In the genomic region with DNA sequence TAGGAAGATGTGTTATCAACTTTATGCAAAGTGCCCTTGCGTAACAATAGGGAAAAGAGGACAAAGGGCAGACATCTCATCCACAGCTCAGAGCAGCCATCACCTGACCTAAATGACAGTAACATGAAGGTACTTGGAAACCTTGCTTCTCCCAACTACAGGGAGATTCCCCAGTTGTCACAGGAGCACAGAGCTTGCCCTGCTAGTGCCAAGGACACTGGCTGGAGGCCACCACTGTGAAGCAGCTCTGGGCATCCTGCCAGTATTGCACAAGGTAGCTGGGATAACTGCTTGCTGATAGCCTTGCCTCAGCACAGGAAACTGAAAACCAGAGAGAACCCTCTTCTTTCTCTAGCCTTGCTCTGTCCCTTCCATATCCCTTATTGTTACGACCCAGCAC, we compare ENCODE assay signal across 8 mouse cellular contexts. TPM values are rescaled to one million over a fixed set of nuclear protein-coding genes. Genes with fewer than 3 reads are reported as not detected.
A peak's percentile ranks its signal among the peaks of the same experiment; 100 is the strongest.
DNase-seq lines count a peak whose midpoint lies in the region; ATAC-seq lines count a peak whose summit lies in the region.

No protein-coding gene starts in this region.

- DNase-seq in left cerebral cortex, postnatal 10 days (ENCODE audit: extremely low spot score in 1 of 2, low spot score in 2 of 2), result peak; percentile 47 to 74
- no peak for DNase-seq in left cerebral cortex, adult 11 months (ENCODE audit: low spot score)
- DNase-seq in gastrocnemius, postnatal 36 days, result peak; percentile 58 to 63
- peak; percentile 53 for DNase-seq in kidney, adult 9 months
- DNase-seq in lung, postnatal 10 days, result peak; percentile 91
- DNase-seq in testis, postnatal 14 days (ENCODE audit: low spot score), result peak; percentile 83
- no peak for DNase-seq in T-cell, adult 2 months (ENCODE audit: low spot score)

- intact Hi-C loops in left cerebral cortex, postnatal 10 days (cut with DNase I), result no loop called here
- intact Hi-C loops in gastrocnemius, postnatal 36 days (cut with DNase I), result no loop called here

- ATAC-seq in cerebellum, adult (ENCODE audit: insufficient number of reproducible peaks, low FRiP score, low TSS enrichment), result peak; percentile 83

RNA-seq across cellular contexts. Expression of a gene that starts 31.7 kb away (rescaled TPM):
- total RNA-seq in left cerebral cortex, postnatal 10 days (2021), result 1 to 10 TPM; 1.4 to 2.7 TPM
- total RNA-seq in gastrocnemius, postnatal 36 days (2021), result under 1 TPM; 0.31 to 0.35 TPM

Comparison
In these comparisons a context has a peak if more than half of its experiments do, and no peak if none do; other contexts are left out.
1. DNase-seq: peak in left cerebral cortex, postnatal 10 days (2 of 2), gastrocnemius, postnatal 36 days (2 of 2), kidney, adult 9 months (single experiment), lung, postnatal 10 days (single experiment) and testis, postnatal 14 days (single experiment); none in left cerebral cortex, adult 11 months (single experiment) and T-cell, adult 2 months (single experiment).